Mouse (Mus musculus) embryonic fibroblast, embryonic 13.5 days (primary cell): ENCODE data around the gene Lrriq4.

Source experiments
- CTCF ChIP-seq: IDR thresholded peaks from 2 replicates; pipeline ENCODE4 v1.5.1; 2011; ENCODE audit warnings: mild to moderate bottlenecking, control low read depth, low read length, moderate library complexity, borderline replicate concordance; ENCODE audit not compliant: insufficient read depth
- POLR2A ChIP-seq: IDR thresholded peaks from 2 replicates; pipeline ENCODE4 v1.6.1; 2011; ENCODE audit warnings: low read depth, mild to moderate bottlenecking, control low read depth, low read length, moderate library complexity

DNA sequence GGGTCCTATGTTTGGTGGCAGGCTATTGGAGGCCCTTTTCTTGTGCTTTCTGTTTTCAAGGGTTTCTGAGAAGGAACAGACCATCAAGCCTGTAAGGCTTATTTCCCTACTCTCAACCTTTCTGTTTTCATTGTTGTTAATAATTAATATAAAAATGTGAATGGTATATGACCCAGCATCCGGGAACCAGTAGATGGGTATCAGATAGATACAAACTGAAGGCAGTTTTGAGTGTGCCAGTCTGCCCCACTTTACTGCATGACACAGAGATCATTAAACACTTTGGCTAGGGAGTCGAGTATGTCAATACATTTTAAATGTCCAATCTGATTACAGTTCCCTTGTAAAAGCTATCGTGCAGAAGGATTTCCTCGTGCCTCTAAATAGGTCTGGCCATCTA is 53.6 kb downstream of the Lrriq4 start:
- TF ChIP-seq CTCF (no peak), POLR2A (no peak)
